Comparison of ENCODE assay signal across 8 mouse cellular contexts in the genomic region with DNA sequence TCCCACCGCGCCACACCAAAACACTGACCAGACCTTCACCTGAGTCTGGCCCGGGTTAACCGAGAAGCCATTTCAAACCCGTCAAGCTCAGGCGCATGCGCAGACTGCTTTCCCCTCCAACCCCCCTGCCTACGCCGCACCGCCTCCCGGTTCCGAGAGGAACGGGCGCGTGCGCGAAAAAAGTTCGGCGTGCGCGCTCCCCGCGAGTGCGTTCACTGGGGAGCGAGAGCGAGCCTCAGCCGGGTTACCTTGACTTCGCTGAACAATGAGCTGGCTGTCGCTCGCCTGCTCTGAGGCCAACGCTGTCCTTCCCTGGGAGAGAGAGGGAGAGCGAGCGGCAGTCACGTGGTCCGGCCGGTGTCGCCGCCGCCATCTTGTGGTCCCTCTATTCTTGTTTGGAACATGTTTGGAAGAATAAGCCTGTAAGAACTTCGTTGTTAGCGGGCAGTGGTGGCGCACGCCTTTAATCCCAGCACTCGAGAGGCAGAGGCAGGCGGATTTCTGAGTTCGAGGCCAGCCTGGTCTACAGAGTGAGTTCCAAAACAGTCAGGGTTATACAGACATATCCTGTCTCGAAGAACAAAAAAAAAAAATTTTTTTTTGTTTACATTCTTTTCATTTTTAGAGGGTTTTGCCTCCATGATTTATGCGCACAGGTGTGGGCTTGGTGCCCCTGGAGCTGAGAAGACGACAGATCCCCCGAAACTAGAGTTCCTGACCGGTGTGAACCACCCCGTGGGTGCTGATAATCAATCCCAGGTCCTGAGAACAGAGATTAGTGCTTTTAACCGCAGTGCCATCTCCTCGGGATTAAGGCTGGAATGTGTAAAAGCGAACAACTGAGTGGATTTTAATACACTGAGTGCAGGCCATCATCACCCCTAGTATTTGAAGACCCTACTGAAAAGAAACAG. TPM values are rescaled to one million over a fixed set of nuclear protein-coding genes. Genes with fewer than 3 reads are reported as not detected.
DNase-seq lines count a peak whose midpoint lies in the region; ATAC-seq and TF ChIP-seq lines count a peak whose summit lies in the region.

A gene (minus strand): TSS at position 110 of the 914 bp plus-strand sequence.

- ATAC-seq in forebrain, embryonic 12.5 days (ENCODE audit: low FRiP score), result peak; percentile 98
- ATAC-seq in heart, postnatal 0 days (ENCODE audit: insufficient read depth, low read depth), result peak; percentile 96
- peak; percentile 96 for ATAC-seq in liver, embryonic 16.5 days (ENCODE audit: low read depth)
- peak; percentile 99 for ATAC-seq in neural tube, embryonic 13.5 days (ENCODE audit: low read depth)

- peak; percentile 93 for TF ChIP-seq POLR2A in testis, adult 2 months (IDR thresholded peaks at IDR 0.05; ENCODE audit: control insufficient read depth, low read depth, low read length)

- no peak for TF ChIP-seq CTCF in E14TG2a.4 (conservative IDR thresholded peaks at IDR 0.05; ENCODE audit: low read length)
- TF ChIP-seq CTCF in heart, postnatal 0 days (IDR thresholded peaks at IDR 0.05; ENCODE audit: low read depth), result no peak
- no peak for TF ChIP-seq CTCF in testis, adult 2 months (IDR thresholded peaks at IDR 0.05; ENCODE audit: control insufficient read depth, insufficient read depth, insufficient replicate concordance, low read depth, low read length)

- H3K4me3 ChIP-seq in E14TG2a.4 (replicated peaks; ENCODE audit: low read length), result peak within 1 kb of the TSS; percentile 92
- H3K4me3 ChIP-seq in forebrain, embryonic 12.5 days (replicated peaks), result peak within 1 kb of the TSS; percentile 100
- H3K4me3 ChIP-seq in heart, postnatal 0 days (ENCODE audit: low read depth, low read length), result peak within 1 kb of the TSS; percentile 99
- H3K4me3 ChIP-seq in liver, embryonic 16.5 days (ENCODE audit: low read depth, low read length), result peak within 1 kb of the TSS; percentile 99
- peak within 1 kb of the TSS; percentile 95 for H3K4me3 ChIP-seq in neural tube, embryonic 13.5 days
- peak within 1 kb of the TSS; percentile 93 for H3K4me3 ChIP-seq in testis, adult 2 months (ENCODE audit: control insufficient read depth, low read depth, low read length)

- H3K9ac ChIP-seq in forebrain, embryonic 12.5 days, result peak within 1 kb of the TSS; percentile 100
- H3K9ac ChIP-seq in heart, postnatal 0 days (replicated peaks; ENCODE audit: low read depth, low read length), result peak within 1 kb of the TSS; percentile 99
- H3K9ac ChIP-seq in liver, embryonic 16.5 days (ENCODE audit: low read depth, low read length), result peak within 1 kb of the TSS; percentile 99
- peak within 1 kb of the TSS; percentile 98 for H3K9ac ChIP-seq in neural tube, embryonic 13.5 days

- TF ChIP-seq EP300 in heart, postnatal 0 days (IDR thresholded peaks at IDR 0.05; ENCODE audit: low read depth), result no peak

- H3K9me3 ChIP-seq in E14TG2a.4 (ENCODE audit: low read length), result no peaks in the 10 kb centered on the region
- H3K9me3 ChIP-seq in forebrain, embryonic 12.5 days, result no peaks in the 10 kb centered on the region
- H3K9me3 ChIP-seq in heart, postnatal 0 days (replicated peaks; ENCODE audit: control insufficient read depth, low read length), result no peaks in the 10 kb centered on the region
- H3K9me3 ChIP-seq in liver, embryonic 16.5 days (replicated peaks; ENCODE audit: control insufficient read depth, low read length), result no peaks in the 10 kb centered on the region
- no peaks in the 10 kb centered on the region for H3K9me3 ChIP-seq in neural tube, embryonic 13.5 days

- H3K27ac ChIP-seq in forebrain, embryonic 12.5 days, result peak within 1 kb of the TSS; percentile 95
- H3K27ac ChIP-seq in heart, postnatal 0 days (ENCODE audit: low read depth), result peak within 1 kb of the TSS; percentile 97
- peak within 1 kb of the TSS; percentile 99 for H3K27ac ChIP-seq in liver, embryonic 16.5 days (ENCODE audit: low read length)
- peak within 1 kb of the TSS; percentile 97 for H3K27ac ChIP-seq in neural tube, embryonic 13.5 days (replicated peaks)
- H3K27ac ChIP-seq in testis, adult 2 months (ENCODE audit: control insufficient read depth, insufficient read depth, low read depth, low read length), result peak within 1 kb of the TSS; percentile 96

- peak within 1 kb of the TSS; percentile 76 for H3K4me2 ChIP-seq in forebrain, embryonic 12.5 days
- H3K4me2 ChIP-seq in heart, postnatal 0 days (ENCODE audit: low read depth, low read length), result peak within 1 kb of the TSS; percentile 89
- H3K4me2 ChIP-seq in liver, embryonic 16.5 days (ENCODE audit: low read depth, low read length), result peak within 1 kb of the TSS; percentile 90
- peak within 1 kb of the TSS; percentile 75 for H3K4me2 ChIP-seq in neural tube, embryonic 13.5 days

- H3K4me1 ChIP-seq in E14TG2a.4 (replicated peaks; ENCODE audit: low read depth, low read length), result peaks cover 58% of the 10 kb centered on the region
- H3K4me1 ChIP-seq in forebrain, embryonic 12.5 days, result peaks cover 28% of the 10 kb centered on the region
- H3K4me1 ChIP-seq in heart, postnatal 0 days (ENCODE audit: control insufficient read depth, insufficient read depth), result peaks cover 8% of the 10 kb centered on the region
- peaks cover 14% of the 10 kb centered on the region for H3K4me1 ChIP-seq in liver, embryonic 16.5 days (ENCODE audit: control insufficient read depth, low read depth, low read length)
- peaks cover 38% of the 10 kb centered on the region for H3K4me1 ChIP-seq in neural tube, embryonic 13.5 days (replicated peaks)
- peaks cover 2% of the 10 kb centered on the region; the same call in 1 of the 2 replicates for H3K4me1 ChIP-seq in testis, adult 2 months (ENCODE audit: control insufficient read depth, insufficient read depth, low read length)

- H3K27me3 ChIP-seq in E14TG2a.4 (ENCODE audit: insufficient read depth, low read length), result no peaks in the 10 kb centered on the region
- H3K27me3 ChIP-seq in forebrain, embryonic 12.5 days, result no peaks in the 10 kb centered on the region
- H3K27me3 ChIP-seq in heart, postnatal 0 days (ENCODE audit: control insufficient read depth, insufficient read depth, low read length), result no peaks in the 10 kb centered on the region
- H3K27me3 ChIP-seq in liver, embryonic 16.5 days (ENCODE audit: control insufficient read depth, insufficient read depth, low read depth, low read length), result no peaks in the 10 kb centered on the region
- H3K27me3 ChIP-seq in neural tube, embryonic 13.5 days, result no peaks in the 10 kb centered on the region
- H3K27me3 ChIP-seq in testis, adult 2 months (ENCODE audit: control insufficient read depth, insufficient read depth, low read length), result no peaks in the 10 kb centered on the region

- DNase-seq in c-Kit-positive CD71-positive TER-119-positive erythroid progenitor cells, embryonic 14.5 days (ENCODE audit: low spot score), result peak; percentile 98
- DNase-seq in heart, postnatal 0 days (ENCODE audit: low spot score), result peak; percentile 97
- peak; percentile 99 for DNase-seq in kidney, postnatal 4 days

- peaks cover 31% of the 10 kb centered on the region for H3K36me3 ChIP-seq in E14TG2a.4 (ENCODE audit: insufficient read depth, low read length)
- H3K36me3 ChIP-seq in forebrain, embryonic 12.5 days (replicated peaks), result peaks cover 27% of the 10 kb centered on the region
- peaks cover 31% of the 10 kb centered on the region for H3K36me3 ChIP-seq in heart, postnatal 0 days (replicated peaks; ENCODE audit: control insufficient read depth, insufficient read depth, low read length)
- peaks cover 20% of the 10 kb centered on the region for H3K36me3 ChIP-seq in liver, embryonic 16.5 days (ENCODE audit: control insufficient read depth, insufficient read depth)
- peaks cover 30% of the 10 kb centered on the region for H3K36me3 ChIP-seq in neural tube, embryonic 13.5 days
- peaks cover 1% of the 10 kb centered on the region for H3K36me3 ChIP-seq in testis, adult 2 months (ENCODE audit: control insufficient read depth, insufficient read depth, low read length)

- WGBS in forebrain, embryonic 12.5 days, result 5% methylated on average over 55 of the region's 55 CpGs
- 2% methylated on average over 53 of the region's 55 CpGs for WGBS in heart, postnatal 0 days
- 3% methylated on average over 55 of the region's 55 CpGs for WGBS in liver, embryonic 16.5 days (ENCODE audit: insufficient replicate concordance)
- WGBS in neural tube, embryonic 13.5 days, result 4% methylated on average over 55 of the region's 55 CpGs

RNA-seq across cellular contexts. Expression of the gene that starts here (rescaled TPM):
- polyA plus RNA-seq in forebrain, embryonic 12.5 days (2016; fragmentation: Nextera tagmentation; extraction: Ambion mirVana), result 165 and 171 TPM in 2 replicates
- total RNA-seq in heart, postnatal 0 days (2014; rRNA removed; ENCODE audit: low replicate concordance), result 59.2 and 96.8 TPM in 2 replicates
- 56.9 and 59.0 TPM in 2 replicates for polyA plus RNA-seq in heart, postnatal 0 days (2015; fragmentation: Nextera tagmentation; extraction: Ambion mirVana)
- 45.0 and 47.3 TPM in 2 replicates for polyA plus RNA-seq in liver, embryonic 16.5 days (2015; fragmentation: Nextera tagmentation; extraction: Ambion mirVana)
- polyA plus RNA-seq in neural tube, embryonic 13.5 days (2015; fragmentation: Nextera tagmentation; extraction: Ambion mirVana), result 102 and 116 TPM in 2 replicates
- polyA plus RNA-seq in testis, adult 2 months (2012; rRNA removed), result 79.8 and 94.1 TPM in 2 replicates

Comparison
In these comparisons a context has a peak if more than half of its experiments do, and no peak if none do; other contexts are left out.
1. Peak in every context shown above with its lines: DNase-seq, ATAC-seq, H3K4me3 ChIP-seq and H3K27ac ChIP-seq.